Mouse (Mus musculus): ENCODE measurements at regions not wholly inside any gene's neighbourhood (a gene's known extent, or its start where the extent isn't known, plus 50 kb on each side); places are given as distances from the start of the nearest gene placed in this dataset.

- in situ Hi-C loops (cut with MseI, MboI), result no loop called here
Measured at GRCm38 (mm10) chr6:140927616-140928015, 198.5 kb downstream of the Gm11077 start.

GRCm38 (mm10) chr6:140934286-140934685 is 205.2 kb downstream of the Gm11077 start:
- in situ Hi-C loops (cut with MseI, MboI), result no loop called here

DNA sequence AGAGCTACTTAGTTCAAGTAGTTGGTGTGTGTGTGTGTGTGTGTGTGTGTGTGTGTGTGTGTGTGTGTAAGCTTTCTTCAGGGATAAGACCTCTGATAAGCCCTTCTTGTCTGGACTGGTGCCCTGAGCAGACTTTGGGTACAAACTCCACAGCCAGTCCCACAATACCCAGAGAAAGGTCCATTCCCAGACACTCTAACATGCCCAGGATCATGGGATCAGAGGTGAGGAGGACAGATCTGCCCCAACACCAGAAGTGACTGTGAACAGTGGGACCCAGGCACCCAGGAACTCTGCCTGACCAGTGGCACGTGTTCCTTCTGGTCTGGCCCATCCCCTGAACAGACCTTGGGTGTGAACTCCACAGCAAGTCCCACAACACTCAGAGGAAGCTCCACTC is 208.9 kb downstream of the Gm11077 start:
- in situ Hi-C loops (cut with MseI, MboI), result no loop called here

GRCm38 (mm10) chr6:140946720-140947119 is 217.6 kb downstream of the Gm11077 start:
- in situ Hi-C loops (cut with MseI, MboI), result no loop called here

GRCm38 (mm10) chr6:140950483-140950882 is 221.4 kb downstream of the Gm11077 start:
- in situ Hi-C loops (cut with MseI, MboI), result no loop called here

GRCm38 (mm10) chr6:140953256-140953655 is 224.2 kb downstream of the Gm11077 start:
- in situ Hi-C loops (cut with MseI, MboI), result no loop called here

DNA sequence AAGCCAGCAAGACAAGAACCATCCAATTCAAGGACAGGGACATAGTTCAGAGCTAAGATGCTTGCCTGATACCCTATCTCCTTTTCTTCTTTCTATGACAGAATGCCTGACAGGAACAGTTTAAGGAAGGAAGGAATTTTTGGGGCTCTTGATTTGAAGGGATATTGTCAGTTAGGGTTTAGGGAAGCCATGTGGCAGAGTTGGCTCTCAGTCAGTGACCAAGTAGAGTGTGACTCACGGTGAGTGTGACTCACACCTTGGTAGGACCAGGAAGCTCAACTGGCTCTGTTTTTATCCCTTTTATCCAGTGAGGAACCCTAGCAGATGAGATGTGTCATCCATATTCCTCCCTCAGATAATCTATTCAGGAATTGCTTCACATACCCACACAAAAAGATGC is 224.6 kb downstream of the Gm11077 start:
- in situ Hi-C loops (cut with MseI, MboI), result no loop called here

GRCm38 (mm10) chr6:140955751-140956521 is 226.9 kb downstream of the Gm11077 start:
- in situ Hi-C loops (cut with MseI, MboI), result no loop called here

DNA sequence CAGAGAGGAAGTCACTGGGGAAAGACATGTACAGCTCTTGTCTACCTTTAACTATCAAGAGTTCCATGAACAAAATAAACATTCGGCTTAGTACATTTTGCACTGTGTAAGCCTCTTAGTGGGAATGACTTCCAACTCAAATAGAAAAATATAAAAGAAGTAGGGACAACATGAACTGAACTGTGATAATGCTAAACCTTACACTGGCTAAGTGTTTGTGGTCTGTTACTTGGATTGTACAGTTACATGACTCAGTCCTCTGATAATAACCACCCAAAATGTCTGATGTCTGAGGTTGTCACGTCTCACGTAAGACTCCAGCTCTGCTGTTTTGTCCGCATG is 227.4 kb downstream of the Gm11077 start:
- in situ Hi-C loops (cut with MseI, MboI), result no loop called here

DNA sequence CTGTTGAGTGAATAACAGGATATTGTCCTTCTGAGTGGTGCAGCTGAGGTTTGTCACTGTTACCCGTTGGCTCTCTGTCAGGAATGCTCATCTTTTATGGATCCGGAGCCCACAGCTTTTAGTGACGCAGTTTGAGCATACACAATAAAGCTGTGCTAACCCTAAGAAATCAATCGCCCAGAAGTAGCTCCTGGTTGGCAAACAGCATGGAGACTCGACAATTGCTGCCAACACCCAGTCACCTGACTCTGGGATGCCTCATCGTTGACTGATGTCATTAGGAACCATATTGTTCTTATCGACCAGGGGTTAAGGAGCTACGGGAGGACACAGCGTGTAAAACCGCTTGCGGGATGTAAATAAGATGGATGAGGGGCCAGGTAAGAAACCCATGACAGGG is 232.9 kb downstream of the Gm11077 start:
- in situ Hi-C loops (cut with MseI, MboI), result no loop called here

- in situ Hi-C loops (cut with MseI, MboI), result no loop called here
Measured at GRCm38 (mm10) chr6:140962563-140962962, 233.5 kb downstream of the Gm11077 start.

DNA sequence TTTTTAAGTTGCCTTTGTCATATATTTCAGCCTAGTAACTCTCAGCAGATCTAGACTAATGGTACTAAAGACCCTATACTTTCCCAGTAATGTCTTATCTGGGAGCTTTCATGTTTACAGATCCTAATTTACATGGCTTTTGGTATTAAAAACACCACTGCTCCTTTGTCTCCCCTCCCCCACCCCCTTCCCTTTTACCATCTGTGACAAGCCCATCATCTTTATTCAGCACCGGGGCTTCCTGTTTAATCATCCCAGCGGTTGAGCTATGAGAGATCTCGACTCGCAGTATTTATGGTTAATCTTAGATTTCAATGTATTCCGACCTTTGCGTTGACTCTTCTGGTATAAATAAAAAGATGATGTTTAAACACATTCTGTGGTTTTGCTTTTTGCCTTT is 244.6 kb downstream of the Gm11077 start:
- in situ Hi-C loops (cut with MseI, MboI), result no loop called here

GRCm38 (mm10) chr6:140976989-140977388 is 247.9 kb downstream of the Gm11077 start:
- in situ Hi-C loops (cut with MseI, MboI), result no loop called here

DNA sequence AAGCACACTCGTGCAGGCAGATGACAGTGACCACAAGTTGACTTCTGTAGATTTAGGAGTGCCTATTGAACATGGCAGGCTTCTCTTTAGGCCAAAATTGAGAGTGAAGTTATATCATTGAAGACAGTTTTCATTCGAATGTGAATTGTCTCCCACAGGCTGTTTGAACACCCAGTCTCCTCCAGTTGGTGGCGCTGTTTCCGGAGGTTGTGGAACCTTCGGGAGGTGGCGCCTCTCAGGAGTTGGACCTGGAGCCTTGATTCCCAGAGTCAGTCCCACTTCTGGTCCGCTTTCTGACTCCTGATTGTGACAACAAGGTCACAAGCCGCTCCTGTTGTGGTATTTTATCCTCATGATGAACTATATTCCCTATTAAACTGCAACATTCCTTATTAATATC is 254.5 kb downstream of the Gm11077 start:
- in situ Hi-C loops (cut with MseI, MboI), result no loop called here

DNA sequence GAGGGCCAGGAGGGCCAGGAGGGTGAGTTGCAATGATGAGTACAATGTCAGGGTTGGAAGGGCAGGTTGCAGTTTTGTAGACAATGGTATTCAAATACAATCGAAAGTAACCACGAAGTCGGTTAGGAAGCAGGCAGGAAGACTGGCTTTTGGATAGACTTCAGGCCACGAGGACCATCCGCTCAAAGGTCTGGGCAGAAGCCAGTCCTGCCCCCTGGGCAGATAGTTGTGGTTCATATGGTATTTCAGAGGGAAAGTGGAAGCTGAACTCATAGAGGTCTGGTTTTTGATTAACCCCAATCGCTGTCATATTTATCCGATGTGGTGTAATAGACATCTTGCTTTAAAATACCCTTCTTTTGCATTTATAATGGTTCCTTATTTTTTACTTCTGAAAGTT is 255.2 kb downstream of the Gm11077 start:
- in situ Hi-C loops (cut with MseI, MboI), result no loop called here

DNA sequence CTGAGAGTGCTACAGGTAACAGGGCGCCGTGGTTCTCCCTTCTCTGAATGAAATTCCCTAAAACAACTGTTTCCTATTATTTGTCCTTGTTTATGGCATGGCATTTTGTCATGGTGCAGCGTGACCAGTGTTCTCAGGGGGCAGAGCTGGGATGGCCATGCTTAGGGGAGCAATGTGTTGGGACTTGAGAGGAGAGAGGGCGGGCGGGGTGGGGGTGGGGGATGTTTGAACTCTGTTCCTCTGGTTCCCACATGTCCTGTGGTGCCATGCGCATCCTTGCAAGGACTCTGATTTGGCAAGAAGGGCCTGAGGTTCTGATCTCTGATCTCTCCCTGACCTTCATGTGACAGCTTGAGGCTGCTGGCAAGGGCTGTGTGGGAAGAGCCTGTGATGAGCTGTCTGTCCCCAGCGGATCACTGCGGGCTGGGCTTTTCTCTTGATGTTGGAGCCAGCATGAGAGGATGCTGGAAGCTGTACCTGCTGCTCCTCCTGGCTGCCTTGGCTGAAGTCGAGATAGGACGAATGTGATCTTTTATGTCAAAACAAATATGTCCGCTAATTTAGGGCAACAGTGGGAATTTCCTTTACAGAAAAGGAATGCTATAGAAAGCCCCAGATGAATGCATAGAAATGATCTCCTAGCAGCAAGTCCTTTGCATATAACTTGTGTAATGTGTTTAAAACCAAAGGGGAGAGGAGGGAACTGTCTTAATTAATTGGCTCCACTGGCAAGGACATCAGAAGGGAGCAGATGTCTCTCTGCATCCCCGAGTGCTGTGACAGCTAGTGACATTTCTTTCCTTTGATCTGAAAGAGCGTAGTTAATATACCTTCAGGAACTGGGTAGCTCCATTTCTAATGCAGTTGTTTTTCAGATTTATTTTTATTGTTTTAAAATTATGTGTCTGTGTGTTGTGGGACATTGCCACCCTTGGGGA is 255.2 kb upstream of the Pde3a start:
- in situ Hi-C loops (cut with MseI, MboI), result no loop called here

DNA sequence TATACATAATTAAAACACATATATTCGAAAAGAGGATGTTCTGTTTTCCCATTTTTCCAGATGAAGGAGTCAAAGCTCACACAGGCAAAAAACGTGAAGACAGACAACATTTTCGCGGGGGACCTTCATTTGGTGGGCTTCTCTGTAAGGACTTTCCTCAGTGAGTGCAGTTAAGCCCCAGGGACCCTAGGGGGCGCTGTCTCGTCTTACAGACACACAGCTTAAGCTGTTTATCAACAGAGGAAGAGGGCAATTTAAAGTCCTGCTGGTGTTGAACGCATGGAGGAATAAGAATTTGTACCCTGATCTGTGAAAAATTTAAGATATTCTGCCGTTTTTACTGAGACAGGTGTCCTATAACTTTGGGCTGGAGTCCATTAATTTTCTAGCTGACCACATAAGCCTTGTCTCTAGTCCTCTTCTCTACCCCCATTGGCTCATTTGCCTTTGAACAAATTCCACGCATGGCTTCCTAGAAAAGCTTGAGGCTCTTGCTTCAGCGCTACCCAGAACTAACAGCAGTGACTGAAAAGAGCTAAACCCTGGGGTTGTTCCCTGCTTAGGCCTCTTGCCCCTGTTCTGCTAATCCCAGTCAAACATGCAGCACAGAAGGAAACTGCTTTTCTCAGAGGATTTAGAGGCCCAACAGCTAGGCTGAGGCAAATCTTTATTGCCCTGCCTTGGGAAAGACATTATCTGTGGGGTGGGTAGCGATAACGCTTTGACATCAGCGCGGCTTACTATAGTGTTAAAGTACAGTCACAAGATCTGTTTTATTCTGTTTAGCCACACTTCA is 253.5 kb upstream of the Pde3a start:
- in situ Hi-C loops (cut with MseI, MboI), result no loop called here

DNA sequence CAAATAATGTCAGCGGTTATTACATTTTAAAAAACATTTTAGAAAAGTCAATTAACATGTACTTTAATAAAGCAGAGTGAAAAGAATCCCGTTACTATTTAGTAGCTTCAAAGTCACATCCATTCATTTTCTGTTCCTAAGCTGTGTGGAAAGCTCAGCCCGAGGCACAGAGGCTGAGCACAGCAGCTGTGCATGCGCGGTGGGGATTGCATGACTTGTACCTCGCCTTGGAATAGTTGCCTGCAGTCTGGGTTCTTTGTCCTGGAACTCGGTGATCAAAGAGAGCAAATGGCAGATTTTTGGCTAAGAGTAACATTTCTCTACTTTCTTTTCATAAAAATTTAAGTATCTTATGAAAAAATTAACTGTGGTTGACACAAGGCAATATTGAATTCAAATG is 251.0 kb upstream of the Pde3a start:
- in situ Hi-C loops (cut with MseI, MboI), result no loop called here

- in situ Hi-C loops (cut with MseI, MboI), result no loop called here
Measured at GRCm38 (mm10) chr6:141000552-141000951, 248.5 kb upstream of the Pde3a start.

GRCm38 (mm10) chr6:141001306-141001705 is 247.8 kb upstream of the Pde3a start:
- in situ Hi-C loops (cut with MseI, MboI), result no loop called here

GRCm38 (mm10) chr6:141015055-141015681 is 233.9 kb upstream of the Pde3a start:
- in situ Hi-C loops (cut with MseI, MboI), result no loop called here

DNA sequence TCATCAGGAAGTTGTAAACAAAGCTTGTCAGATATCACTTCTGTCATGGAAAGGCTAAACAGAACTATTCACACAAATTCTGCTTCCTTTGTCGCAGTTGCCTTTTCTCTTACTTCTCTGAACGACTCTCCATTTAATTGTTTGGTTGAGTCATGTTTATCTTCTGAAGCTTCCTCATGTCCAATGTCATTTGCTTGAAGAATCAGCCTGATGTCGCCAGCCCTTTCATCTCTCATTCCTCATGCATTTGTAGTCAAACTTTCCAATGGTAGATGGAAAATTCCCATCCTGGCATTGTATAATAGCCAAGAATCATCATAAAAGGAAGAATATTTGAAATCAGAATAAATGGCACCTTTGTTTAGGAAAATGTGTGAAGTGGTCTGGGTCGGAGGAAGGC is 225.6 kb upstream of the Pde3a start:
- in situ Hi-C loops (cut with MseI, MboI), result no loop called here
